Mouse (Mus musculus) midbrain, embryonic 13.5 days (tissue): ENCODE measurements around the gene Cnot11. TPM values are rescaled to one million over a fixed set of nuclear protein-coding genes. Genes with fewer than 3 reads are reported as not detected.

Experiments used
- ATAC-seq: fragments of 200-750 bp; cut with Nextera tagmentation; 2 replicates; pipeline ENCODE4 v1.8.0; 2017; ENCODE audit warnings: mild to moderate bottlenecking, moderate TSS enrichment, moderate library complexity
- H3K27ac ChIP-seq: fragments of 300-500 bp; sonication (generic); 2 replicates; pipeline ENCODE4 v1.5.1; 2015; ENCODE audit warnings: inconsistent platforms, mild to moderate bottlenecking, moderate library complexity
- H3K27me3 ChIP-seq: fragments of 300-500 bp; sonication (generic); 2 replicates; pipeline ENCODE4 v1.6.1; 2015; ENCODE audit warnings: mild to moderate bottlenecking, inconsistent platforms
- H3K36me3 ChIP-seq: fragments of 300-500 bp; sonication (generic); 2 replicates; pipeline ENCODE4 v1.6.1; 2015; ENCODE audit warnings: mild to moderate bottlenecking, inconsistent platforms
- H3K4me1 ChIP-seq: fragments of 300-500 bp; sonication (generic); replicated peaks from 2 replicates; pipeline ENCODE4 v1.6.1; 2015; ENCODE audit warnings: inconsistent platforms
- H3K4me2 ChIP-seq: fragments of 300-500 bp; sonication (generic); replicated peaks from 2 replicates; pipeline ENCODE4 v1.6.1; 2015; ENCODE audit warnings: moderate library complexity, mild to moderate bottlenecking, inconsistent platforms
- H3K4me3 ChIP-seq: fragments of 300-500 bp; sonication (generic); replicated peaks from 2 replicates; pipeline ENCODE4 v1.5.1; 2015; ENCODE audit warnings: mild to moderate bottlenecking, inconsistent platforms
- H3K9ac ChIP-seq: fragments of 300-500 bp; sonication (generic); replicated peaks from 2 replicates; pipeline ENCODE4 v1.6.1; 2015; ENCODE audit warnings: mild to moderate bottlenecking, inconsistent platforms
- H3K9me3 ChIP-seq: fragments of 300-500 bp; sonication (generic); 2 replicates; pipeline ENCODE4 v1.6.1; 2016; ENCODE audit warnings: mild to moderate bottlenecking, inconsistent platforms
- WGBS: fragments of 180-500 bp; shearing (Covaris S2); methylation state at CpG from one replicate; pipeline ENCODE4 v1.1.7; 2015; 5-methylcytosine and 5-hydroxymethylcytosine counted together
- polyA plus RNA-seq: library from polyadenylated mRNA; unstranded; fragments of >200 nt; fragmentation: Nextera tagmentation; extraction: Ambion mirVana; gene quantifications from 2 replicates; pipeline ENCODE4 v1.2.1, GENCODE M21; 2015

Gene Cnot11
- polyA plus RNA-seq, 1 experiment from 2014 or later, result 16.4 TPM

- ATAC-seq, result no peak
- H3K9me3 ChIP-seq, result no peaks in the 10 kb centered on the region
- peaks cover 24% of the 10 kb centered on the region for H3K4me1 ChIP-seq
- peaks cover 35% of the 10 kb centered on the region for H3K36me3 ChIP-seq
- H3K4me2 ChIP-seq, result peak overlapping the region; percentile 75
- no peak overlapping the region for H3K27ac ChIP-seq
- 38% methylated on average over 7 of the region's 7 CpGs for WGBS
- peak overlapping the region; percentile 83 for H3K4me3 ChIP-seq
- H3K27me3 ChIP-seq, result no peaks in the 10 kb centered on the region
- peak overlapping the region; percentile 88 for H3K9ac ChIP-seq
Observed at GRCm38 (mm10) chr1:39536701-39537100, 1.9 kb downstream of the Cnot11 start.

- peak overlapping the region; percentile 33 for H3K4me2 ChIP-seq
- peaks cover 45% of the 10 kb centered on the region for H3K36me3 ChIP-seq
- ATAC-seq, result no peak
- no peak overlapping the region; the same call in 1 of the 2 replicates for H3K9ac ChIP-seq
- 0 out of 2 replicates have a peak overlapping the region, but pooled peaks have one; percentile 9 for H3K4me3 ChIP-seq
- H3K4me1 ChIP-seq, result peaks cover 24% of the 10 kb centered on the region
- H3K27me3 ChIP-seq, result no peaks in the 10 kb centered on the region
- H3K9me3 ChIP-seq, result no peaks in the 10 kb centered on the region
- WGBS, result 93% methylated on average over 10 of the region's 10 CpGs
- no peak overlapping the region for H3K27ac ChIP-seq
Observed at GRCm38 (mm10) chr1:39537631-39538380, 3.0 kb downstream of the Cnot11 start.

GRCm38 (mm10) chr1:39540592-39540991, 5.8 kb downstream of the Cnot11 start:
- Histone ChIP-seq H3K4me1 (peaks cover 20% of the 10 kb centered on the region), H3K36me3 (peaks cover 64% of the 10 kb centered on the region), H3K9ac (no peak overlapping the region), H3K27me3 (no peaks in the 10 kb centered on the region), H3K9me3 (no peaks in the 10 kb centered on the region), H3K4me2 (no peak overlapping the region), H3K27ac (no peak overlapping the region), H3K4me3 (no peak overlapping the region)
- ATAC-seq, result no peak

GRCm38 (mm10) chr1:39545589-39545988, 10.8 kb downstream of the Cnot11 start:
- ATAC-seq, result no peak
- WGBS, result 94% methylated on average over 7 of the region's 7 CpGs

GRCm38 (mm10) chr1:39546160-39546866, 11.5 kb downstream of the Cnot11 start:
- Histone ChIP-seq H3K36me3 (peaks cover 64% of the 10 kb centered on the region), H3K4me3 (no peak overlapping the region), H3K9ac (no peak overlapping the region), H3K27me3 (no peaks in the 10 kb centered on the region), H3K4me2 (no peak overlapping the region), H3K4me1 (no peaks in the 10 kb centered on the region), H3K27ac (no peak overlapping the region), H3K9me3 (no peaks in the 10 kb centered on the region)
- ATAC-seq, result 0 out of 2 replicates have a peak, but pooled peaks have one; percentile 17
- WGBS, result 89% methylated on average over 6 of the region's 6 CpGs

More at GRCm38 (mm10) chr1:39545589-39545988, 10.8 kb downstream of the Cnot11 start:
- Histone ChIP-seq H3K27me3 (no peaks in the 10 kb centered on the region), H3K27ac (no peak overlapping the region), H3K9ac (no peak overlapping the region), H3K4me1 (no peaks in the 10 kb centered on the region), H3K9me3 (no peaks in the 10 kb centered on the region), H3K4me2 (no peak overlapping the region), H3K4me3 (no peak overlapping the region), H3K36me3 (peaks cover 68% of the 10 kb centered on the region)

- H3K4me3 ChIP-seq, result no peak overlapping the region
- no peaks in the 10 kb centered on the region for H3K9me3 ChIP-seq
- H3K27me3 ChIP-seq, result no peaks in the 10 kb centered on the region
- 80% methylated on average over 2 of the region's 2 CpGs for WGBS
- peaks cover 59% of the 10 kb centered on the region for H3K36me3 ChIP-seq
- no peak overlapping the region for H3K9ac ChIP-seq
- H3K27ac ChIP-seq, result no peak overlapping the region
- no peak overlapping the region for H3K4me2 ChIP-seq
- no peaks in the 10 kb centered on the region for H3K4me1 ChIP-seq
- ATAC-seq, result no peak
Observed at GRCm38 (mm10) chr1:39547238-39547637, 12.4 kb downstream of the Cnot11 start.

- H3K36me3 ChIP-seq, result peaks cover 52% of the 10 kb centered on the region
- 93% methylated on average over 2 of the region's 2 CpGs for WGBS
Observed at GRCm38 (mm10) chr1:39549831-39550230, 15.0 kb downstream of the Cnot11 start.

GRCm38 (mm10) chr1:39555556-39556415, 21.0 kb downstream of the Cnot11 start:
- WGBS, result 65% methylated on average over 9 of the region's 9 CpGs
- Histone ChIP-seq H3K4me2 (no peak overlapping the region), H3K4me1 (no peaks in the 10 kb centered on the region; the same call in 1 of the 2 replicates), H3K4me3 (no peak overlapping the region), H3K27ac (no peak overlapping the region), H3K9ac (no peak overlapping the region), H3K36me3 (peaks cover 47% of the 10 kb centered on the region), H3K9me3 (no peaks in the 10 kb centered on the region), H3K27me3 (no peaks in the 10 kb centered on the region)
- no peak for ATAC-seq

More at GRCm38 (mm10) chr1:39549831-39550230, 15.0 kb downstream of the Cnot11 start:
- H3K9ac ChIP-seq, result no peak overlapping the region
- H3K27ac ChIP-seq, result no peak overlapping the region
- H3K27me3 ChIP-seq, result no peaks in the 10 kb centered on the region
- no peak for ATAC-seq
- H3K4me3 ChIP-seq, result no peak overlapping the region
- H3K4me2 ChIP-seq, result no peak overlapping the region
- no peaks in the 10 kb centered on the region for H3K9me3 ChIP-seq
- H3K4me1 ChIP-seq, result no peaks in the 10 kb centered on the region

- H3K27me3 ChIP-seq, result no peaks in the 10 kb centered on the region
- no peak overlapping the region for H3K4me2 ChIP-seq
- no peak overlapping the region for H3K27ac ChIP-seq
- H3K36me3 ChIP-seq, result peaks cover 38% of the 10 kb centered on the region
- ATAC-seq, result no peak
- no peak overlapping the region for H3K9ac ChIP-seq
- H3K4me1 ChIP-seq, result no peaks in the 10 kb centered on the region; the same call in 1 of the 2 replicates
- WGBS, result 96% methylated on average over 2 of the region's 2 CpGs
- H3K9me3 ChIP-seq, result no peaks in the 10 kb centered on the region
- H3K4me3 ChIP-seq, result no peak overlapping the region
Observed at GRCm38 (mm10) chr1:39559009-39559408, 24.2 kb downstream of the Cnot11 start.

GRCm38 (mm10) chr1:39561920-39562319, 27.1 kb downstream of the Cnot11 start:
- no peak for ATAC-seq
- Histone ChIP-seq H3K36me3 (peaks cover 23% of the 10 kb centered on the region), H3K4me2 (no peak overlapping the region), H3K27ac (no peak overlapping the region), H3K9ac (no peak overlapping the region), H3K9me3 (no peaks in the 10 kb centered on the region), H3K27me3 (no peaks in the 10 kb centered on the region), H3K4me1 (no peaks in the 10 kb centered on the region), H3K4me3 (no peak overlapping the region)
- WGBS, result 48% methylated on average over 1 of the region's 1 CpGs

- H3K4me3 ChIP-seq, result no peak overlapping the region
- WGBS, result 89% methylated on average over 7 of the region's 7 CpGs
- H3K9me3 ChIP-seq, result no peaks in the 10 kb centered on the region
- H3K9ac ChIP-seq, result no peak overlapping the region
- H3K4me1 ChIP-seq, result no peaks in the 10 kb centered on the region
- peaks cover 19% of the 10 kb centered on the region for H3K36me3 ChIP-seq
- H3K27me3 ChIP-seq, result no peaks in the 10 kb centered on the region
- ATAC-seq, result no peak
- no peak overlapping the region for H3K4me2 ChIP-seq
- H3K27ac ChIP-seq, result no peak overlapping the region
Observed at GRCm38 (mm10) chr1:39563161-39563560, 28.4 kb downstream of the Cnot11 start.
